Mouse (Mus musculus) myocyte (in vitro differentiated cells): ENCODE measurements around the gene Napsa. TPM values are rescaled to one million over a fixed set of nuclear protein-coding genes. Genes with fewer than 3 reads are reported as not detected.

Source experiments
- H3K27me3 ChIP-seq: one replicate; pipeline ENCODE4 v1.6.1; 2011; ENCODE audit not compliant: control insufficient read depth, insufficient read depth, insufficient read length
- H3K36me3 ChIP-seq: one replicate; pipeline ENCODE4 v1.6.1; 2011; ENCODE audit not compliant: control insufficient read depth, insufficient read depth
- H3K4me2 ChIP-seq: one replicate; pipeline ENCODE4 v1.6.1; 2011; ENCODE audit warnings: low read depth, control low read depth
- H3K4me3 ChIP-seq: one replicate; pipeline ENCODE4 v1.5.1; 2011; ENCODE audit warnings: mild to moderate bottlenecking, control low read depth, moderate library complexity
- H3K79me2 ChIP-seq: one replicate; pipeline ENCODE4 v1.6.1; 2011; ENCODE audit not compliant: control insufficient read depth, insufficient read depth
- H3ac ChIP-seq: one replicate; pipeline ENCODE4 v1.6.1; 2011; ENCODE audit not compliant: control insufficient read depth, insufficient read length
- CEBPB ChIP-seq: IDR thresholded peaks from 2 replicates; pipeline ENCODE4 v1.6.1; 2011; ENCODE audit warnings: mild to moderate bottlenecking, moderate library complexity; ENCODE audit not compliant: poor library complexity, insufficient read depth, severe bottlenecking
- E2F4 ChIP-seq: IDR thresholded peaks from one replicate; pipeline ENCODE4 v1.6.1; 2011; ENCODE audit warnings: mild to moderate bottlenecking, control low read depth, moderate library complexity; ENCODE audit not compliant: insufficient read depth
- MAX ChIP-seq: IDR thresholded peaks from one replicate; pipeline ENCODE4 v1.6.1; 2011; ENCODE audit warnings: low read depth, mild to moderate bottlenecking, control low read depth
- MYOD1 ChIP-seq, 3 experiments: IDR thresholded peaks; one replicate each; pipeline ENCODE4 v1.6.1; 2011; ENCODE audit warnings: control low read depth in 2 of 3, low read depth in 2 of 3, mild to moderate bottlenecking in 2 of 3, moderate library complexity in 1 of 3; ENCODE audit not compliant: insufficient read length in 2 of 3, control insufficient read depth in 1 of 3
- MYOG ChIP-seq, 3 experiments: IDR thresholded peaks; one replicate each; pipeline ENCODE4 v1.6.1; 2011; ENCODE audit warnings: control low read depth in 2 of 3, low read depth in 2 of 3, mild to moderate bottlenecking in 2 of 3; ENCODE audit not compliant: insufficient read length in 2 of 3, control insufficient read depth in 1 of 3, insufficient read depth in 1 of 3
- POLR2A ChIP-seq: IDR thresholded peaks from one replicate; pipeline ENCODE4 v1.6.1; 2011; ENCODE audit warnings: low read depth, mild to moderate bottlenecking, control low read depth, moderate library complexity; ENCODE audit not compliant: insufficient read length
- POLR2AphosphoS2 ChIP-seq: IDR thresholded peaks from one replicate; pipeline ENCODE4 v1.6.1; 2011; ENCODE audit warnings: low read depth, control low read depth; ENCODE audit not compliant: insufficient read length
- REST ChIP-seq: IDR thresholded peaks from one replicate; pipeline ENCODE4 v1.6.1; 2011; ENCODE audit warnings: mild to moderate bottlenecking, control low read depth, moderate library complexity; ENCODE audit not compliant: insufficient read depth, insufficient read length
- SRF ChIP-seq: IDR thresholded peaks from one replicate; pipeline ENCODE4 v1.6.1; 2011; ENCODE audit warnings: low read depth; ENCODE audit not compliant: control insufficient read depth, insufficient read length
- TCF12 ChIP-seq: IDR thresholded peaks from one replicate; pipeline ENCODE4 v1.6.1; 2011; ENCODE audit warnings: mild to moderate bottlenecking, control low read depth; ENCODE audit not compliant: poor library complexity, insufficient read depth, severe bottlenecking
- TCF3 ChIP-seq: IDR thresholded peaks from one replicate; pipeline ENCODE4 v1.6.1; 2011; ENCODE audit warnings: low read depth, control low read depth; ENCODE audit not compliant: insufficient read length
- USF1 ChIP-seq: IDR thresholded peaks from one replicate; pipeline ENCODE4 v1.6.1; 2011; ENCODE audit warnings: low read depth, mild to moderate bottlenecking, control low read depth, moderate library complexity
- polyA plus RNA-seq: library from polyadenylated mRNA; unstranded; fragments of >200 nt; fragmentation: generic; extraction: Trizol; gene quantifications from one replicate; pipeline ENCODE4 v1.2.1, GENCODE M21; 2012; ENCODE audit warnings: missing spikeins

The Napsa gene
- polyA plus RNA-seq, 1 experiment = not detected

DNA sequence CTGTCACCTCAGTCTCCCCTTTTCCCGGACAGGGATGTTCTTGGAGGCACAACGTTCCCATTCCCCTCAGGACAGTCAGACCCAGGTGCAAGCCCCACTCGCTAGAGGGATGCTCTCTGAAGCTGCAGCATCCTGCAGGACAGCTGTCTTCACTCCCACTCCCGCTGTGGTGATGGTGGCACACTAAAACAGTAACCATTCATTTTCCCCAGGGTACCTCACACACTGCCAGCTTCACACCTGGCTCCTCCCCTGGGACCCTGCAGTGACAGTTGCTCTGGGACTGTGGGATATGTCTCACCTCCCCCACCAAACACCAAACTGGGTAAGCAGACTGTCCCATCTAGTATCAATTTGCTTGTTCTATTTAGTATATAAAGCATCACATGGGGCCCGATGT lies 24.5 kb upstream of the Napsa start:
- H3K79me2 ChIP-seq = peaks cover 14% of the 10 kb centered on the region
- H3K36me3 ChIP-seq = no peaks in the 10 kb centered on the region
- TF ChIP-seq MYOD1 (IDR thresholded peaks at IDR 0.05; ENCODE audit: control insufficient read depth in 1 of 3, insufficient read length in 2 of 3, low read depth in 2 of 3) = peak in 2 of 3 experiments; percentile 21 to 51
- TF ChIP-seq REST = no peak
- H3K27me3 ChIP-seq = no peaks in the 10 kb centered on the region
- H3K4me3 ChIP-seq = peak overlapping the region; percentile 39
- peak overlapping the region; percentile 87 for H3K4me2 ChIP-seq
- H3ac ChIP-seq = no peak overlapping the region

DNA sequence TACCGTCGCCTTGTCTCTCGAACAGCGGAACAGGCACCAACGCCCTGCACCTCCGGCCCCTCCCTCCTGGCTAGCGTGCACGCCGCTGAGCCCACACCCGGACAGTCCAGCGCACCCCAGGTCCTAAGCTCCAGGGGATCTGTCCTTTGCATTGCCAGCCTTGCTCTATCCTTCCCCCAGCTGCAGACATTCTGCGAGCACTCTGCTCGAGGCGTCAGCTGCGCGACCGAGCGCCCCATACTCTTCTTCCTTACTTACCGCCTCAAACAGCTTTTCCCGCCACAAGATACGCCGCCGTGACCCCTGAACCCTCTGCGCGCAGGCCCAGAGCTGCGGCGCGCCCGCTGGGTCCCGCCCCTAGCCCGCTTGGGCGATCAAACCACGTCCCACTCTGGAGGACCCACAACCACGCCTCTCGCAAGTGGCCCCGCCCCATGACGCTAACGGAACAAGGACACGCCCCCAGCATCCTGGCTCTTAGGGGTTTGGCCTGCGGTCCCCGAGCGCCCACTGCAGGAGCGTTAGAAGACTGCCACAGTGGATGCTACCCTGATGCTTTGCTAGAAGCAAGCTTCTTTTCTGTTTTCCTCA lies 23.6 kb upstream of the Napsa start, which contains the start of gene Pold1:
Gene Pold1, minus strand, starts transcription at position 353 of the 591 bp plus-strand sequence.
- no peaks in the 10 kb centered on the region for H3K27me3 ChIP-seq
- peak within 1 kb of the TSS; percentile 39 for H3K4me3 ChIP-seq
- H3K79me2 ChIP-seq = peaks cover 16% of the 10 kb centered on the region
- H3K4me2 ChIP-seq = peak within 1 kb of the TSS; percentile 87
- H3K36me3 ChIP-seq = no peaks in the 10 kb centered on the region
- TF ChIP-seq MYOG (IDR thresholded peaks at IDR 0.05; ENCODE audit: control insufficient read depth in 1 of 3, insufficient read depth in 1 of 3, insufficient read length in 2 of 3, low read depth in 2 of 3) = no peak
- TF ChIP-seq SRF = no peak
- no peak for TF ChIP-seq REST
- no peak for TF ChIP-seq CEBPB
- TF ChIP-seq POLR2A = peak; percentile 58
- TF ChIP-seq TCF3 = no peak
- peak; percentile 96 for TF ChIP-seq POLR2AphosphoS2
- peak; percentile 78 for TF ChIP-seq E2F4
- TF ChIP-seq MAX = no peak
- no peak for TF ChIP-seq MYOD1 (IDR thresholded peaks at IDR 0.05; ENCODE audit: control insufficient read depth in 1 of 3, insufficient read length in 2 of 3, low read depth in 2 of 3)
- TF ChIP-seq TCF12 = no peak
- H3ac ChIP-seq = no peak within 1 kb of the TSS

DNA sequence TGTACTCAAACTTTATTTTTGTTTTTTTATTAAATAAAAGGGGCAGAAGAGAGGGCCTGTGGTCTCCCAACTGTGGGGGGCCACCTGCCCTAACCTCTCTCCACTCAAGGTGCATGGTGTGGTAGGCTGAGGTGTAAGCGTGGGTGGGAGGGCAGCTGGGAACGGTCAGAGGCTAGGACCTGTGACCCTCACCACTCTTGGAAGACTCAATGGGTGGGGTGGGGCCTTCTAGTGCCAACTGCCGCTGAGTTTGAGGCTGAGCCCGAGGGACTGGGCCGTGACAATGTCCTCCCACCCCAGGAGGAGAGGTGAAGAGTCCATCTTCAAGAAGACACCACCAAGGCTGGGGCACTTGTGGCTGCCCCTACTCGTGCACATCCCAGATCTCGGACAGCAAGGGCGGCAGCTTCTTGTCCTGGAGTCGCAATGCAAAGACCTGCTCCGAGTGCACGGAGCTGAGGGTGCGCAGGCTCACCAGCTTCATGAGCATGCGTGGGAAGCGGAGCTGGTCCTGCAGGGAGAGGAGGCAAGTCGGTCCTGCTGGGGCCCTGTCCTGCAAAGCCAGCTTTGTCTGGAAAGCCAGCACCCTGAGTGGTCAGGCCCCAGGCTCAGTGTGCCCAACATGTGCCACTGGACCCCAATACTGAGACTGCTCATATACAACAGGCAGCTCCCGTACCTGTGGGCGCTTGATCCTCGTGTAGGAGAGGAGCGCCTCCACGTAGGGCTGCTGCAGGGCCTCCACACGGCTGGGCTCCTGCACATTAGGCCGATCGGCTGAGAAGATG lies 22.4 kb upstream of the Napsa start:
- Histone ChIP-seq H3ac (no peak overlapping the region), H3K4me2 (no peak overlapping the region), H3K36me3 (no peaks in the 10 kb centered on the region), H3K27me3 (no peaks in the 10 kb centered on the region), H3K4me3 (no peak overlapping the region), H3K79me2 (peaks cover 16% of the 10 kb centered on the region)
- TF ChIP-seq SRF = no peak
- no peak for TF ChIP-seq POLR2A
- no peak for TF ChIP-seq POLR2AphosphoS2
- no peak for TF ChIP-seq CEBPB
- TF ChIP-seq MYOG (IDR thresholded peaks at IDR 0.05; ENCODE audit: control insufficient read depth in 1 of 3, insufficient read depth in 1 of 3, insufficient read length in 2 of 3, low read depth in 2 of 3) = no peak
- TF ChIP-seq TCF12 = no peak
- TF ChIP-seq USF1 = no peak
- TF ChIP-seq MYOD1 (IDR thresholded peaks at IDR 0.05; ENCODE audit: control insufficient read depth in 1 of 3, insufficient read length in 2 of 3, low read depth in 2 of 3) = no peak
- TF ChIP-seq TCF3 = no peak
- TF ChIP-seq REST = no peak
- no peak for TF ChIP-seq E2F4
- TF ChIP-seq MAX = no peak

DNA sequence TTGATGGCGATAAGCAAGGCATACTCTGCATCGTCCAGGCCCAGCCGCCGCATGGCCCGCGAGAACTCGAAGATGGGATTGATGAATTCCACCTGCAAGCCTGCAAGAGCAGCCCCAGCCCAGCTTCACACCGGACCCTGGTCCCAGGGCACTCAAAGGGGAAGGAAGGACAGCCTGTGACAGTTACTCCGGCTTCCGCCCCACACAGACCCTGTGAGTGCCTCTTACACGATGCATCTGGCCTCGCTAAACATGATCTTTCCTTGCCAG lies 21.8 kb upstream of the Napsa start:
- H3K4me2 ChIP-seq = no peak overlapping the region
- TF ChIP-seq SRF (no peak), POLR2A (no peak)
- H3ac ChIP-seq = no peak overlapping the region
- H3K27me3 ChIP-seq = no peaks in the 10 kb centered on the region
- H3K36me3 ChIP-seq = no peaks in the 10 kb centered on the region
- peaks cover 16% of the 10 kb centered on the region for H3K79me2 ChIP-seq
- no peak overlapping the region for H3K4me3 ChIP-seq

DNA sequence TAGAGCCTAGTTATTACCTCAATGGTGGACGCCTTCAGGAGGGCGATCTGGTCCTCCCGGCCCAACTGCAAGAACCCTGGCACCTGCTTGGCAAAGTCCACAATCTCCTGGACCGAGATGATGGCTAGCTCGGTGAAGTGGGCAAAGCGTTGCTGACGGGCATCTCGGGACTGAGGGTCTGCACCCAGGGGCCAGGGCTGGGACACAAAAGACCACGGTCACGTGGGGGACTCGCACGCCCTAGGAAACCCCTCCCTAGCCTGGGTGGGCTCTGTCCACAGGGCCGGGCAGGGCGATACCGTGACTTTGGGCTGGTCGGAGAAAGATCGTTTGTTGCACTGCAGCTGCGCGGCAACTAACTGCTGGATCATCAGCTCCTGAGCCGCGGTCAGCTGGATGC lies 20.9 kb upstream of the Napsa start:
- peaks cover 16% of the 10 kb centered on the region for H3K79me2 ChIP-seq
- no peaks in the 10 kb centered on the region for H3K27me3 ChIP-seq
- no peak overlapping the region for H3ac ChIP-seq
- no peak overlapping the region for H3K4me3 ChIP-seq
- H3K4me2 ChIP-seq = no peak overlapping the region
- TF ChIP-seq E2F4 (no peak), POLR2A (no peak), REST (no peak), MYOD1 (IDR thresholded peaks at IDR 0.05; ENCODE audit: control insufficient read depth in 1 of 3, insufficient read length in 2 of 3, low read depth in 2 of 3) (no peak), TCF12 (no peak)
- H3K36me3 ChIP-seq = no peaks in the 10 kb centered on the region
